Mouse (Mus musculus) regulatory T cell (primary cell): ENCODE measurements around the gene Gosr2.

Experiments used
- in situ Hi-C: fragments of 300-600 bp; cut with MboI, MseI; formaldehyde crosslinking; loops from one replicate; pipeline ENCODE4 v1.15.1; 2025; ENCODE audit warnings: high pct_unique_total_duplicates

Gene Gosr2

GRCm38 (mm10) chr11:103697565-103698176 lies at the start of gene Gosr2:
Gene Gosr2 (minus strand): TSS chr11:103697898.
- in situ Hi-C loops, result loop anchor here (10.0 kb wide), 1 partner anchor 767 kb away; the partner anchor contains the start of gene Kansl1

GRCm38 (mm10) chr11:103735046-103735781 lies 37.5 kb upstream of the Gosr2 start:
- in situ Hi-C loops, result no loop called here

GRCm38 (mm10) chr11:103734411-103735045 lies 36.8 kb upstream of the Gosr2 start:
- in situ Hi-C loops, result no loop called here

- in situ Hi-C loops, result no loop called here
Measured at GRCm38 (mm10) chr11:103733961-103734360, 36.3 kb upstream of the Gosr2 start.

- in situ Hi-C loops, result no loop called here
Measured at GRCm38 (mm10) chr11:103733069-103733468, 35.4 kb upstream of the Gosr2 start.

- in situ Hi-C loops, result no loop called here
Measured at GRCm38 (mm10) chr11:103732306-103732705, 34.6 kb upstream of the Gosr2 start.

- in situ Hi-C loops, result no loop called here
Measured at GRCm38 (mm10) chr11:103731594-103731993, 33.9 kb upstream of the Gosr2 start.

- in situ Hi-C loops, result no loop called here
Measured at GRCm38 (mm10) chr11:103729282-103729985, 31.7 kb upstream of the Gosr2 start.

- in situ Hi-C loops, result no loop called here
Measured at GRCm38 (mm10) chr11:103724331-103724771, 26.7 kb upstream of the Gosr2 start.

- in situ Hi-C loops, result no loop called here
Measured at GRCm38 (mm10) chr11:103722040-103722481, 24.4 kb upstream of the Gosr2 start.

GRCm38 (mm10) chr11:103721468-103722039 lies 23.9 kb upstream of the Gosr2 start:
- in situ Hi-C loops, result no loop called here

- in situ Hi-C loops, result no loop called here
Measured at GRCm38 (mm10) chr11:103719436-103719835, 21.7 kb upstream of the Gosr2 start.

GRCm38 (mm10) chr11:103716971-103717370 lies 19.3 kb upstream of the Gosr2 start:
- in situ Hi-C loops, result no loop called here

- in situ Hi-C loops, result no loop called here
Measured at GRCm38 (mm10) chr11:103714074-103714473, 16.4 kb upstream of the Gosr2 start.

GRCm38 (mm10) chr11:103711851-103712587 lies 14.3 kb upstream of the Gosr2 start:
- in situ Hi-C loops, result no loop called here

GRCm38 (mm10) chr11:103709982-103710381 lies 12.3 kb upstream of the Gosr2 start:
- in situ Hi-C loops, result no loop called here

- in situ Hi-C loops, result no loop called here
Measured at GRCm38 (mm10) chr11:103707005-103707404, 9.3 kb upstream of the Gosr2 start.

- in situ Hi-C loops, result loop anchor here (10.0 kb wide), 1 partner anchor 767 kb away; the partner anchor contains the start of gene Kansl1
Measured at GRCm38 (mm10) chr11:103698226-103698625, 528 bp upstream of the Gosr2 start.

- in situ Hi-C loops, result loop anchor here (10.0 kb wide), 1 partner anchor 768 kb away; the partner anchor contains the start of gene Kansl1
Measured at GRCm38 (mm10) chr11:103696851-103697564, 690 bp downstream of the Gosr2 start.

GRCm38 (mm10) chr11:103693241-103693640 lies 4.5 kb downstream of the Gosr2 start:
- in situ Hi-C loops, result loop anchor here (10.0 kb wide), 1 partner anchor 772 kb away; the partner anchor contains the start of gene Kansl1
